Mouse (Mus musculus) intestine, postnatal 0 days (tissue): ENCODE results near the gene Asic2. TPM values are rescaled to one million over a fixed set of nuclear protein-coding genes. Genes with fewer than 3 reads are reported as not detected.
A peak's percentile ranks its signal among the peaks of the same experiment; 100 is the strongest.

ENCODE experiments used
- ATAC-seq: fragments of 200-750 bp; cut with Nextera tagmentation; 2 replicates; pipeline ENCODE4 v1.8.0; 2017; ENCODE audit warnings: mild to moderate bottlenecking, moderate TSS enrichment, moderate library complexity
- H3K27ac ChIP-seq: fragments of 300-500 bp; sonication (generic); 2 replicates; pipeline ENCODE4 v1.5.1; 2014; ENCODE audit warnings: mild to moderate bottlenecking, low read depth, low read length, moderate library complexity
- H3K27me3 ChIP-seq: fragments of 300-500 bp; sonication (generic); replicated peaks from 2 replicates; pipeline ENCODE4 v1.6.1; 2014; ENCODE audit warnings: low read length, mixed read lengths; ENCODE audit not compliant: control insufficient read depth, insufficient read depth
- H3K36me3 ChIP-seq: fragments of 300-500 bp; sonication (generic); 2 replicates; pipeline ENCODE4 v1.6.1; 2014; ENCODE audit warnings: mild to moderate bottlenecking, moderate library complexity; ENCODE audit not compliant: control insufficient read depth, insufficient read depth
- H3K4me1 ChIP-seq: fragments of 300-500 bp; sonication (generic); replicated peaks from 2 replicates; pipeline ENCODE4 v1.6.1; 2014; ENCODE audit warnings: antibody characterized with exemption, low read length, mixed read lengths; ENCODE audit not compliant: control insufficient read depth, insufficient read depth
- H3K4me2 ChIP-seq: fragments of 300-500 bp; sonication (generic); replicated peaks from 2 replicates; pipeline ENCODE4 v1.6.1; 2014; ENCODE audit warnings: low read depth, mild to moderate bottlenecking, moderate library complexity
- H3K4me3 ChIP-seq: fragments of 300-500 bp; sonication (generic); 2 replicates; pipeline ENCODE4 v1.5.1; 2014; ENCODE audit warnings: low read depth, low read length
- H3K9ac ChIP-seq: fragments of 300-500 bp; sonication (generic); 2 replicates; pipeline ENCODE4 v1.6.1; 2014; ENCODE audit warnings: mild to moderate bottlenecking, low read depth, low read length
- H3K9me3 ChIP-seq: fragments of 300-500 bp; sonication (generic); 2 replicates; pipeline ENCODE4 v1.6.1; 2016; ENCODE audit warnings: mixed run types; ENCODE audit not compliant: control insufficient read depth
- CTCF ChIP-seq: sonication (generic); IDR thresholded peaks from 2 replicates; pipeline ENCODE4 v1.5.1; 2016; ENCODE audit warnings: low read depth, mild to moderate bottlenecking, control low read depth, antibody characterized with exemption, moderate library complexity
- WGBS: fragments of 180-500 bp; shearing (Covaris S2); extraction: QIAGEN DNeasy Blood & Tissue Kit; methylation state at CpG from one replicate; pipeline ENCODE4 v1.1.7; 2014; 5-methylcytosine and 5-hydroxymethylcytosine counted together
- polyA plus RNA-seq: library from polyadenylated mRNA; unstranded; fragments of >200 nt; fragmentation: Nextera tagmentation; extraction: Ambion mirVana; gene quantifications from 2 replicates; pipeline ENCODE4 v1.2.1, GENCODE M21; 2015

Asic2 gene
- polyA plus RNA-seq, 1 experiment from 2014 or later: 0.55 TPM

DNA sequence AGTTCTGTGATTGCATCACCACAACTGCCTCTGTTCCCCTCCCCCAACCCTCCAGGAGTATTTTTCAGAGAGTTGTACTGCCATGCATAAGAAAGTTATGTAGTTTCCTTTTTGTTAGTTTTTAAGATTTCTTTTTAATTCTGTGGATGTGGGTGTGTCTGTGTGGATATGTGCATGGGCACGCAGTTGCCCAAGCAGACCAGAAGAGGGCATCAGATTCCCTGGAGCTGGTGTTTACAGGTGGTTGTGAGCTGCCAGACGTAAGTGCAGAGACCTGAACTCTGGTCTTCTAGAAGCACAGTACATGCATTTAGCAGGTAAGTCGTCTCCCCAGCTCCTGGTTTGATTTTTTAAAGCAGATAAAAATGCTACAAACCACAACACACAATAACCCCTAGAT, 322.7 kb downstream of the Asic2 start:
- 84% methylated on average over 3 of the region's 3 CpGs for WGBS
- no peak overlapping the region for H3K4me2 ChIP-seq
- peak; percentile 31; the same call in 1 of the 2 replicates for TF ChIP-seq CTCF
- H3K36me3 ChIP-seq: no peaks in the 10 kb centered on the region
- H3K9me3 ChIP-seq: no peaks in the 10 kb centered on the region
- H3K4me1 ChIP-seq: no peaks in the 10 kb centered on the region
- H3K27me3 ChIP-seq: no peaks in the 10 kb centered on the region
- no peak overlapping the region for H3K27ac ChIP-seq
- no peak for ATAC-seq
- H3K4me3 ChIP-seq: no peak overlapping the region
- H3K9ac ChIP-seq: no peak overlapping the region

DNA sequence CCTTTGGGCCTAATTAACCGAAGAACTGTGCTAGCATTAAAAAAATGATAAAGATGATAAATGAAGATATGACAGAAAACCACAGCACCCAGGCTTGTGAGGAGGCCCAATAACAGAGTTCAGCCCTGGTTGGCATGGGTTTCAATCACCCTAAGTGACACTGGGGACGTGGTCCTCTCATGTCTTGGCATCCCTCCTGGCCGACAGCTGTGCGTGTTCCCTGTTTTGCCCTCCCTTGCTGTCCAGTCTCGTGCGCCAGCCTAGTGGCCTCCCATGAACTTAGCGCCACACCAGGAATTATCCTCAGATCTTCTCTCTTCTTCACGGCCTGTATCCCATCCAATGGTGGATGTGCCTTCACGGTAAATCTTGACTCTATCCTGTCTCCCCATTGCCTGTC, 331.9 kb downstream of the Asic2 start:
- Histone ChIP-seq H3K4me2 (no peak overlapping the region), H3K36me3 (no peaks in the 10 kb centered on the region), H3K4me3 (no peak overlapping the region), H3K9ac (no peak overlapping the region), H3K27ac (no peak overlapping the region), H3K9me3 (no peaks in the 10 kb centered on the region), H3K4me1 (no peaks in the 10 kb centered on the region), H3K27me3 (no peaks in the 10 kb centered on the region)
- no peak for TF ChIP-seq CTCF
- WGBS: 86% methylated on average over 9 of the region's 9 CpGs
- ATAC-seq: no peak

GRCm38 (mm10) chr11:81634360-81635350, 333.6 kb downstream of the Asic2 start:
- peak; percentile 75 for TF ChIP-seq CTCF

DNA sequence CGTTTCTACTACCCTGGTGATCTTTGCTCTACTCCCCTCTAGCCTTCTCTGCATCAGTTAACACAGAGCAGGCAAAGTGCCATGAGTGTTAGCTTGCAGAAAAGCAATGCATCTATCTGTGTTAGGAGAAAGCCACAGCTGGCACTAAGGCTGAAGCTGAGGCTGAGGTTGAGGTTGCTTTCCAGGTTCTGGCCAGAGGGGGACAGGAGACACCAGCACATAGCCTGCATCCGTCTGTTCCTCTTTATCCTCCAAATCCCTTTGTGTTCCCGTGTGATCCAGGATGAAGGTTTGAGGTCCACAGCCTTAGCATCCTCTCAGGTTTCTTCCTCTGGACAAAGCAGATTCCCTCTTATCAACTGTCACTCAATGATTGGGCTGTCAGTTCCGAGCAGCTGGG, 343.1 kb downstream of the Asic2 start:
- Histone ChIP-seq H3K9me3 (no peaks in the 10 kb centered on the region), H3K9ac (no peak overlapping the region), H3K4me3 (no peak overlapping the region), H3K36me3 (no peaks in the 10 kb centered on the region), H3K27ac (no peak overlapping the region), H3K4me1 (no peaks in the 10 kb centered on the region), H3K27me3 (no peaks in the 10 kb centered on the region), H3K4me2 (no peak overlapping the region)
- 0 out of 2 replicates have a peak, but pooled peaks have one; percentile 5 for TF ChIP-seq CTCF
- ATAC-seq: no peak
- WGBS: 67% methylated on average over 4 of the region's 4 CpGs

More at GRCm38 (mm10) chr11:81634360-81635350, 333.6 kb downstream of the Asic2 start:
- Histone ChIP-seq H3K27ac (no peak overlapping the region), H3K9me3 (no peaks in the 10 kb centered on the region), H3K4me1 (no peaks in the 10 kb centered on the region), H3K27me3 (no peaks in the 10 kb centered on the region), H3K36me3 (no peaks in the 10 kb centered on the region), H3K4me3 (no peak overlapping the region), H3K4me2 (no peak overlapping the region), H3K9ac (no peak overlapping the region)
- WGBS: 57% methylated on average over 25 of the region's 25 CpGs
- ATAC-seq: no peak

- H3K9me3 ChIP-seq: no peaks in the 10 kb centered on the region
- H3K4me3 ChIP-seq: no peak overlapping the region
- TF ChIP-seq CTCF: no peak
- H3K9ac ChIP-seq: no peak overlapping the region
- no peak overlapping the region for H3K4me2 ChIP-seq
- no peak for ATAC-seq
- H3K4me1 ChIP-seq: no peaks in the 10 kb centered on the region
- no peaks in the 10 kb centered on the region for H3K27me3 ChIP-seq
- no peaks in the 10 kb centered on the region for H3K36me3 ChIP-seq
- 66% methylated on average over 6 of the region's 6 CpGs for WGBS
- no peak overlapping the region for H3K27ac ChIP-seq
These were observed 347.7 kb downstream of the Asic2 start for GRCm38 (mm10) chr11:81620516-81620915.

- Histone ChIP-seq H3K27ac (no peak overlapping the region), H3K4me2 (no peak overlapping the region), H3K36me3 (no peaks in the 10 kb centered on the region), H3K27me3 (no peaks in the 10 kb centered on the region; the same call in 1 of the 2 replicates), H3K9ac (no peak overlapping the region), H3K4me3 (no peak overlapping the region), H3K9me3 (no peaks in the 10 kb centered on the region), H3K4me1 (no peaks in the 10 kb centered on the region; the same call in 1 of the 2 replicates)
- ATAC-seq: no peak
- 80% methylated on average over 8 of the region's 8 CpGs for WGBS
- TF ChIP-seq CTCF: no peak
These were observed 351.8 kb downstream of the Asic2 start for GRCm38 (mm10) chr11:81616437-81616836.
